Mouse (Mus musculus): Measurements from ENCODE around the gene Gstm7.

The Gstm7 gene

DNA sequence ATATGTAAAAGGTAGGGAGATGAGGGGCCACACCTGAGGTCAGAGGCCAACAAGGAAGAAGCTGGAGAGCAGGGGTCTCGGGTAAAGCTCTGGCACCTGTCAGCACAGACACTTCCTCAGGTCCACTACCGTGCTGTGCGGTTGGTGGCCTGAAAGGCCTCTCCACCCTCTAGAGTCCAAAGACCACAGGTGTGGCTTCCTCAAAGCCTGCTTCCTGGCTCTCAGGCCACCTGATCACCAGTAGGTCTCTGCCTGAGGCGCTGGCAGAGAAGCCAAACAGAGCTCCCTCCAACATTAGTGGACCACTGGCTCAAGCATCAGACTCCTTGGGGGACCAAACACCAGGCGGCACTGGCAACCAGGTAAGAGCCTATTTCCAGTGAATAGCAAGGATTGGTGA is 54.6 kb downstream of the Gstm7 start, which contains the start of gene Eps8l3:
Gene Eps8l3 (plus strand): TSS at position 225 of the 400 bp plus-strand sequence.
- DNase-seq (ENCODE audit: low spot score in 2 of 2) = no peak
